Mouse (Mus musculus): ENCODE data around the gene Mgat5b.

GRCm38 (mm10) chr11:116935917-116936316 lies 17.3 kb downstream of the Mgat5b start:
- TF ChIP-seq CTCF (IDR thresholded peaks at IDR 0.05; ENCODE audit: borderline replicate concordance, extremely low read depth, insufficient read depth, insufficient read length) (no peak), POLR2A (IDR thresholded peaks at IDR 0.05; ENCODE audit: borderline replicate concordance, extremely low read depth, insufficient read depth, insufficient read length, poor library complexity, severe bottlenecking) (no peak)
